Mouse (Mus musculus): Measurements from ENCODE around the gene Rbbp6.

Rbbp6 gene

GRCm38 (mm10) chr7:123046473-123047091 is 81.1 kb downstream of the Rbbp6 start:
- peak; percentile 49 for DNase-seq (ENCODE audit: low read depth, low spot score)

All from 3T3-L1 (cell line).